Mouse (Mus musculus): ENCODE results near the gene Pycr1. TPM values are rescaled to one million over a fixed set of nuclear protein-coding genes. Genes with fewer than 3 reads are reported as not detected.

Gene Pycr1
- polyA plus RNA-seq, 1 experiment from 2014 or later: 56.7 TPM

- no peak for ATAC-seq (ENCODE audit: low read depth)
- DNase-seq (ENCODE audit: low spot score): no peak
- Histone ChIP-seq H3K4me3 (ENCODE audit: low read depth, low read length) (no peak overlapping the region), H3K36me3 (ENCODE audit: control insufficient read depth, insufficient read depth, low read length) (no peaks in the 10 kb centered on the region), H3K4me2 (ENCODE audit: low read depth, low read length) (no peak overlapping the region), H3K27ac (replicated peaks; ENCODE audit: low read depth, low read length) (no peak overlapping the region), H3K4me1 (ENCODE audit: control insufficient read depth, insufficient read depth, low read length) (peaks cover 18% of the 10 kb centered on the region), H3K9me3 (ENCODE audit: control insufficient read depth, low read length) (no peaks in the 10 kb centered on the region), H3K27me3 (replicated peaks; ENCODE audit: control insufficient read depth, insufficient read depth, low read length) (peaks cover 8% of the 10 kb centered on the region), H3K9ac (ENCODE audit: low read depth, low read length) (peak overlapping the region; percentile 34; the same call in 1 of the 2 replicates)
- 78% methylated on average over 35 of the region's 35 CpGs for WGBS
Measured at GRCm38 (mm10) chr11:120647047-120647830, 3.7 kb upstream of the Pycr1 start.

- Histone ChIP-seq H3K4me2 (ENCODE audit: low read depth, low read length) (peak overlapping the region; percentile 91), H3K4me3 (ENCODE audit: low read depth, low read length) (peak overlapping the region; percentile 55), H3K9me3 (ENCODE audit: control insufficient read depth, low read length) (no peaks in the 10 kb centered on the region), H3K9ac (ENCODE audit: low read depth, low read length) (peak overlapping the region; percentile 73), H3K27ac (replicated peaks; ENCODE audit: low read depth, low read length) (peak overlapping the region; percentile 82), H3K36me3 (ENCODE audit: control insufficient read depth, insufficient read depth, low read length) (no peaks in the 10 kb centered on the region), H3K27me3 (replicated peaks; ENCODE audit: control insufficient read depth, insufficient read depth, low read length) (peaks cover 5% of the 10 kb centered on the region), H3K4me1 (ENCODE audit: control insufficient read depth, insufficient read depth, low read length) (peaks cover 16% of the 10 kb centered on the region)
- DNase-seq (ENCODE audit: low spot score) (no peak), ATAC-seq (ENCODE audit: low read depth) (peak; percentile 44)
- WGBS: 1% methylated on average over 17 of the region's 18 CpGs
Measured at GRCm38 (mm10) chr11:120642939-120643600, 499 bp downstream of the Pycr1 start.

GRCm38 (mm10) chr11:120641869-120642268 is 1.7 kb downstream of the Pycr1 start:
- Histone ChIP-seq H3K9me3 (ENCODE audit: control insufficient read depth, low read length) (no peaks in the 10 kb centered on the region), H3K9ac (ENCODE audit: low read depth, low read length) (no peak overlapping the region), H3K4me3 (ENCODE audit: low read depth, low read length) (no peak overlapping the region), H3K27me3 (replicated peaks; ENCODE audit: control insufficient read depth, insufficient read depth, low read length) (no peaks in the 10 kb centered on the region), H3K27ac (replicated peaks; ENCODE audit: low read depth, low read length) (no peak overlapping the region), H3K36me3 (ENCODE audit: control insufficient read depth, insufficient read depth, low read length) (no peaks in the 10 kb centered on the region), H3K4me2 (ENCODE audit: low read depth, low read length) (peak overlapping the region; percentile 91; the same call in 1 of the 2 replicates), H3K4me1 (ENCODE audit: control insufficient read depth, insufficient read depth, low read length) (peaks cover 11% of the 10 kb centered on the region)
- no peak for ATAC-seq (ENCODE audit: low read depth)
- WGBS: 81% methylated on average over 8 of the region's 8 CpGs
- no peak for DNase-seq (ENCODE audit: low spot score)

- WGBS: 66% methylated on average over 9 of the region's 9 CpGs
- Histone ChIP-seq H3K4me3 (ENCODE audit: low read depth, low read length) (no peak overlapping the region), H3K9ac (ENCODE audit: low read depth, low read length) (no peak overlapping the region), H3K4me2 (ENCODE audit: low read depth, low read length) (no peak overlapping the region), H3K4me1 (ENCODE audit: control insufficient read depth, insufficient read depth, low read length) (peaks cover 11% of the 10 kb centered on the region), H3K9me3 (ENCODE audit: control insufficient read depth, low read length) (no peaks in the 10 kb centered on the region), H3K27ac (replicated peaks; ENCODE audit: low read depth, low read length) (no peak overlapping the region), H3K36me3 (ENCODE audit: control insufficient read depth, insufficient read depth, low read length) (no peaks in the 10 kb centered on the region), H3K27me3 (replicated peaks; ENCODE audit: control insufficient read depth, insufficient read depth, low read length) (no peaks in the 10 kb centered on the region)
- ATAC-seq (ENCODE audit: low read depth): no peak
- no peak for DNase-seq (ENCODE audit: low spot score)
Measured at GRCm38 (mm10) chr11:120641255-120641654, 2.3 kb downstream of the Pycr1 start.

- no peak overlapping the region for H3K9ac ChIP-seq (ENCODE audit: low read depth, low read length)
- DNase-seq (ENCODE audit: low spot score) (no peak), ATAC-seq (ENCODE audit: low read depth) (no peak)
- H3K36me3 ChIP-seq (ENCODE audit: control insufficient read depth, insufficient read depth, low read length): no peaks in the 10 kb centered on the region
- no peaks in the 10 kb centered on the region for H3K9me3 ChIP-seq (ENCODE audit: control insufficient read depth, low read length)
- no peaks in the 10 kb centered on the region for H3K27me3 ChIP-seq (replicated peaks; ENCODE audit: control insufficient read depth, insufficient read depth, low read length)
- peaks cover 15% of the 10 kb centered on the region for H3K4me1 ChIP-seq (ENCODE audit: control insufficient read depth, insufficient read depth, low read length)
- H3K27ac ChIP-seq (replicated peaks; ENCODE audit: low read depth, low read length): no peak overlapping the region
- H3K4me2 ChIP-seq (ENCODE audit: low read depth, low read length): no peak overlapping the region
- 80% methylated on average over 5 of the region's 5 CpGs for WGBS
- no peak overlapping the region for H3K4me3 ChIP-seq (ENCODE audit: low read depth, low read length)
Measured at GRCm38 (mm10) chr11:120634810-120635209, 8.8 kb downstream of the Pycr1 start.

- ATAC-seq (ENCODE audit: low read depth) (peak; percentile 93), DNase-seq (ENCODE audit: low spot score) (peak; percentile 98)
- WGBS: 21% methylated on average over 32 of the region's 58 CpGs
- peak within 1 kb of the TSS; percentile 95 for H3K4me3 ChIP-seq (ENCODE audit: low read depth, low read length)
- peak within 1 kb of the TSS; percentile 95 for H3K9ac ChIP-seq (ENCODE audit: low read depth, low read length)
- H3K27me3 ChIP-seq (replicated peaks; ENCODE audit: control insufficient read depth, insufficient read depth, low read length): no peaks in the 10 kb centered on the region
- H3K9me3 ChIP-seq (ENCODE audit: control insufficient read depth, low read length): no peaks in the 10 kb centered on the region
- peaks cover 11% of the 10 kb centered on the region for H3K36me3 ChIP-seq (ENCODE audit: control insufficient read depth, insufficient read depth, low read length)
- peak within 1 kb of the TSS; percentile 93 for H3K27ac ChIP-seq (replicated peaks; ENCODE audit: low read depth, low read length)
- peaks cover 16% of the 10 kb centered on the region for H3K4me1 ChIP-seq (ENCODE audit: control insufficient read depth, insufficient read depth, low read length)
- peak within 1 kb of the TSS; percentile 90 for H3K4me2 ChIP-seq (ENCODE audit: low read depth, low read length)
Measured at GRCm38 (mm10) chr11:120633520-120634343, 9.8 kb downstream of the Pycr1 start, which contains the start of gene Mafg. TSS of gene Mafg (minus strand) at chr11:120633600.

- Histone ChIP-seq H3K4me3 (ENCODE audit: low read depth, low read length) (peak overlapping the region; percentile 95), H3K4me1 (ENCODE audit: control insufficient read depth, insufficient read depth, low read length) (peaks cover 16% of the 10 kb centered on the region), H3K9me3 (ENCODE audit: control insufficient read depth, low read length) (no peaks in the 10 kb centered on the region), H3K4me2 (ENCODE audit: low read depth, low read length) (peak overlapping the region; percentile 90), H3K36me3 (ENCODE audit: control insufficient read depth, insufficient read depth, low read length) (peaks cover 16% of the 10 kb centered on the region), H3K27me3 (replicated peaks; ENCODE audit: control insufficient read depth, insufficient read depth, low read length) (no peaks in the 10 kb centered on the region), H3K9ac (ENCODE audit: low read depth, low read length) (peak overlapping the region; percentile 95), H3K27ac (replicated peaks; ENCODE audit: low read depth, low read length) (peak overlapping the region; percentile 93)
- under 1% methylated on average over 35 of the region's 116 CpGs for WGBS
- peak; percentile 87 for ATAC-seq (ENCODE audit: low read depth)
- DNase-seq (ENCODE audit: low spot score): peak; percentile 76
Measured at GRCm38 (mm10) chr11:120632559-120633519, 10.7 kb downstream of the Pycr1 start.
